Mouse (Mus musculus) MEL (cell line): ENCODE measurements around the gene Myh10. TPM values are rescaled to one million over a fixed set of nuclear protein-coding genes. Genes with fewer than 3 reads are reported as not detected.

ENCODE experiments used
- DNase-seq: peaks from one replicate; pipeline ENCODE4 v3.0.0; 2011; ENCODE audit warnings: low read depth, low spot score
- H3K27ac ChIP-seq: 2 replicates; pipeline ENCODE4 v1.5.1; 2012; ENCODE audit warnings: low read depth, mild to moderate bottlenecking, control low read depth, low read length, moderate library complexity; ENCODE audit not compliant: control insufficient read depth
- H3K27me3 ChIP-seq, 2 experiments: fragments of 150-350 bp in 1 of 2; sonication (generic) in 1 of 2; 2 replicates each; pipeline ENCODE4 v1.6.1; 2012; ENCODE audit warnings: low read length in 2 of 2, mild to moderate bottlenecking in 2 of 2, improper control_type of control experiment in 1 of 2, moderate library complexity in 1 of 2; ENCODE audit not compliant: insufficient read depth in 2 of 2, control insufficient read depth in 1 of 2
- H3K36me3 ChIP-seq, 2 experiments: 2 replicates each; pipeline ENCODE4 v1.6.1; 2012 to 2014; ENCODE audit warnings: low read length in 2 of 2, improper control_type of control experiment in 1 of 2, inconsistent platforms in 1 of 2, mild to moderate bottlenecking in 1 of 2; ENCODE audit not compliant: insufficient read depth in 2 of 2, control insufficient read depth in 1 of 2
- H3K4me1 ChIP-seq, 2 experiments: fragments of 150-350 bp in 1 of 2; sonication (generic) in 1 of 2; 2 replicates each; pipeline ENCODE4 v1.6.1; 2012; ENCODE audit warnings: low read length in 2 of 2, improper control_type of control experiment in 1 of 2, mild to moderate bottlenecking in 1 of 2; ENCODE audit not compliant: insufficient read depth in 2 of 2, control insufficient read depth in 1 of 2
- H3K4me3 ChIP-seq, 2 experiments: fragments of 150-350 bp in 1 of 2; sonication (generic) in 1 of 2; 2 replicates each; pipeline ENCODE4 v1.5.1; 2012; ENCODE audit warnings: low read depth in 2 of 2, low read length in 2 of 2, mild to moderate bottlenecking in 2 of 2, moderate library complexity in 2 of 2, control low read depth in 1 of 2, improper control_type of control experiment in 1 of 2; ENCODE audit not compliant: control insufficient read depth in 1 of 2, insufficient read depth in 1 of 2
- H3K79me2 ChIP-seq: 2 replicates; pipeline ENCODE4 v1.6.1; 2012; ENCODE audit warnings: mild to moderate bottlenecking, low read length, moderate library complexity; ENCODE audit not compliant: control insufficient read depth, poor library complexity, insufficient read depth
- H3K9ac ChIP-seq: 2 replicates; pipeline ENCODE4 v1.6.1; 2012; ENCODE audit warnings: low read depth, mild to moderate bottlenecking, control low read depth, low read length, moderate library complexity; ENCODE audit not compliant: control insufficient read depth, poor library complexity, severe bottlenecking
- H3K9me3 ChIP-seq: fragments of 150-350 bp; sonication (generic); replicated peaks from 2 replicates; pipeline ENCODE4 v1.6.1; 2012; ENCODE audit warnings: mild to moderate bottlenecking, low read length, improper control_type of control experiment, moderate library complexity; ENCODE audit not compliant: insufficient read depth
- EP300 ChIP-seq, 2 experiments: IDR thresholded peaks; 2 replicates each; pipeline ENCODE4 v1.6.1; 2011; ENCODE audit warnings: improper control_type of control experiment in 2 of 2, low read length in 2 of 2, low read depth in 1 of 2, mild to moderate bottlenecking in 1 of 2
- ETS1 ChIP-seq: IDR thresholded peaks from 2 replicates; pipeline ENCODE4 v1.6.1; 2012; ENCODE audit warnings: low read depth, mild to moderate bottlenecking, inconsistent platforms, low read length, improper control_type of control experiment, moderate library complexity
- GATA1 ChIP-seq: IDR thresholded peaks from 2 replicates; pipeline ENCODE4 v1.6.1; 2011; ENCODE audit warnings: low read depth, low read length, improper control_type of control experiment
- MXI1 ChIP-seq: IDR thresholded peaks from 2 replicates; pipeline ENCODE4 v1.6.1; 2011; ENCODE audit warnings: mild to moderate bottlenecking, low read depth, low read length, improper control_type of control experiment
- MYC ChIP-seq: IDR thresholded peaks from 2 replicates; pipeline ENCODE4 v1.6.1; 2011; ENCODE audit warnings: low read depth, mild to moderate bottlenecking, low read length, improper control_type of control experiment, moderate library complexity
- RCOR1 ChIP-seq: IDR thresholded peaks from 2 replicates; pipeline ENCODE4 v1.6.1; 2012; ENCODE audit warnings: low read depth, mild to moderate bottlenecking, inconsistent platforms, low read length, improper control_type of control experiment
- USF1 ChIP-seq: IDR thresholded peaks from 2 replicates; pipeline ENCODE4 v1.6.1; 2014; ENCODE audit warnings: low read depth, mild to moderate bottlenecking, inconsistent platforms, low read length, improper control_type of control experiment, moderate library complexity
- polyA plus RNA-seq, 2 experiments: library from polyadenylated mRNA; stranded (reverse) in 1 of 2; unstranded in 1 of 2; fragments of >175 nt in 1 of 2; fragments of >200 nt in 1 of 2; gene quantifications; 2 replicates each; pipeline versions ENCODE4 v1.2.1 to v1.2.4; 2012; ENCODE audit warnings: low replicate concordance in 2 of 2, low read depth in 1 of 2; ENCODE audit not compliant: insufficient read length in 2 of 2, insufficient read depth in 1 of 2, missing spikeins in 1 of 2
- total RNA-seq: library from RNA; depleted of rRNA; stranded (reverse); fragments of 300-350 nt; gene quantifications from 2 replicates; pipeline ENCODE4 v1.2.3, GENCODE M21; 2012; rRNA removed

Gene Myh10
- total and polyA plus RNA-seq, 3 experiments: 99.3 to 187 (median 127) TPM

DNA sequence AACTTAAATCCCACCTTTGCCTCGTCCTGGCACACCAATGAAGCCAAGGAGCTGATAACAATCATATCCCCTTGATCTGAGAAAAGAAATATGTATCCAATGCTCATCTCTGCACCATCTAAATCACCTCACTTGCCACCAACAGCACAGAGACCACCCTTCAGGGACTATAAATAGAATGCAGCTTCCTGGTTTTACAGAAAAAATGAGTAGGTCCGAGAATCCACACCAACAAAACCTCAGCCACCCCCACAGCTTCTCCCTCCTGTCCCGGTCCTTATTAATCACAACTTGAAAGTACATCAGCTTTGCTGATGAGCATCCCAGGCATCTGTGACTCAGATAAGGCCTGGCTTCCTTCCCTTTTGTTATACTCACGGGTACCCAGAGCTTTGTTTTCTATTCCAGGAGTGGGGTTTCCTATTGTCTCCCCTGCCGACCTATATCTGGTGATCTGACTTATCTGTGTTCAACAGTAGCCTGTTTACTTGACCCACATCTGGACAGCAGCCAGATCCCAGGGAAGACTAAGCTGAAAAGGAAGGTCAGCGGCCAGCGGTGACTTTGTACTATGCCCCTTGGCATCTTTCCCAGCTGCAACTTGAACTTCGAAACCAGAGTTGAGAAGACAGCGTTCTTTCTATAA, 173.3 kb downstream of the Myh10 start:
- Histone ChIP-seq H3K27ac (no peak overlapping the region), H3K27me3 (no peaks in the 10 kb centered on the region), H3K4me3 (no peak overlapping the region)
- peak; percentile 47 to 69; a peak in 3 of 4 replicates for TF ChIP-seq EP300 (IDR thresholded peaks at IDR 0.05; ENCODE audit: low read depth in 1 of 2, low read length in 2 of 2)
- TF ChIP-seq GATA1: peak; percentile 71
- no peak for TF ChIP-seq MYC
- TF ChIP-seq RCOR1: peak; percentile 80
- TF ChIP-seq USF1: no peak
- no peak for TF ChIP-seq MXI1
- TF ChIP-seq ETS1: peak; percentile 32; the same call in 1 of the 2 replicates
- TF ChIP-seq, all 39 proteins: peak for 4
- Histone ChIP-seq H3K36me3 (peaks cover 0 to 9% of the 10 kb centered on the region in 2 experiments; a peak in 2 of 4 replicates), H3K9me3 (no peaks in the 10 kb centered on the region), H3K4me1 (peaks cover 0 to 9% of the 10 kb centered on the region in 2 experiments; a peak in 3 of 4 replicates), H3K9ac (no peak overlapping the region), H3K79me2 (no peaks in the 10 kb centered on the region)
- peak; percentile 39 for DNase-seq

Other genes with a start within 250 kb of the Myh10 start
- gene Pik3r6, start 188.5 kb upstream of the Myh10 start, total RNA-seq: 0.36 and 0.42 TPM in 2 replicates
- gene Pik3r6, start 188.5 kb upstream of the Myh10 start, polyA plus RNA-seq: 1 to 10 TPM in 1 of 2 experiments, not detected in 1; 1.5 TPM
- not detected in 2 replicates for gene Mfsd6l, start 135.4 kb upstream of the Myh10 start, total RNA-seq
- gene Mfsd6l, start 135.4 kb upstream of the Myh10 start, polyA plus RNA-seq: under 1 TPM in 1 of 2 experiments, not detected in 1; 0.04 TPM
- not detected in 2 replicates for gene Ccdc42, start 104.5 kb upstream of the Myh10 start, total RNA-seq
- not detected for gene Ccdc42, start 104.5 kb upstream of the Myh10 start, polyA plus RNA-seq
- 59.6 and 70.7 TPM in 2 replicates for gene Ndel1, start 180.3 kb downstream of the Myh10 start, total RNA-seq
- gene Ndel1, start 180.3 kb downstream of the Myh10 start, polyA plus RNA-seq: 10 to 100 TPM; 55.0 to 61.2 TPM
- gene Rnf222, start 197.0 kb downstream of the Myh10 start, total RNA-seq: 0.23 TPM in 2 replicates
- gene Rnf222, start 197.0 kb downstream of the Myh10 start, polyA plus RNA-seq: under 1 TPM in 1 of 2 experiments, not detected in 1; 0.28 TPM
- 5,179 and 5,512 TPM in 2 replicates for gene Rpl26, start 210.0 kb downstream of the Myh10 start, total RNA-seq
- gene Rpl26, start 210.0 kb downstream of the Myh10 start, polyA plus RNA-seq: 1,000 to 10,000 TPM in 1 of 2 experiments, not detected in 1; 3,167 TPM
- not detected in 2 replicates for gene Odf4, start 235.5 kb downstream of the Myh10 start, total RNA-seq
- gene Odf4, start 235.5 kb downstream of the Myh10 start, polyA plus RNA-seq: not detected